Mouse (Mus musculus) effector memory CD4-positive, alpha-beta T cell, adult 7 months (primary cell): Measurements from ENCODE around the gene Rasef. TPM values are rescaled to one million over a fixed set of nuclear protein-coding genes. Genes with fewer than 3 reads are reported as not detected.

Experiments
- polyA plus RNA-seq: library from polyadenylated mRNA; unstranded; fragments of 100-300 nt; shearing (Covaris generic); gene quantifications from one replicate; pipeline ENCODE4 v1.2.1, GENCODE M21; 2017

Gene Rasef
- polyA plus RNA-seq = not detected

GRCm38 (mm10) chr4:73790260-73791185 is at the start of gene Rasef:
Gene Rasef (minus strand): TSS chr4:73790994.

DNA sequence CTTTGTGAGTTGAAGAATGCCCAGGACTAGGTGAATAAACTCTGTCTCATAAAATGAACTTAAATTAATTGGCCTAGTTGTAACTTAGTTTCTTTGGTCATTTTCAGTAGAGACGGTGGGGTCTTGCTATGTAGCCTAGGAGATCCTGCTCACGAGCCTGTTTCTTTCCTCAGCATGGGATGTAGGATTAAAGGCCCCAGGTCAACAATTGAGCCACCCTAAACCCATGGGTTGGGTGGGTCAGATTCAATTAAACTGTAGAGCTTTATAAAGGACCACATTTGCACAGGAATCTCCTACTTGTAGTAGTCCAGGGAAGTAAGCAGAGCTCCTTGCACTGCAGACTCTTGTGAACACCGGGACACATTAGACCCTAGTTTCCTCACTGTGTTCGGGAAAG is 107.6 kb downstream of the Rasef start, which contains the start of gene Gm428:
Gene Gm428 (plus strand): TSS at position 301 of the 400 bp plus-strand sequence.

DNA sequence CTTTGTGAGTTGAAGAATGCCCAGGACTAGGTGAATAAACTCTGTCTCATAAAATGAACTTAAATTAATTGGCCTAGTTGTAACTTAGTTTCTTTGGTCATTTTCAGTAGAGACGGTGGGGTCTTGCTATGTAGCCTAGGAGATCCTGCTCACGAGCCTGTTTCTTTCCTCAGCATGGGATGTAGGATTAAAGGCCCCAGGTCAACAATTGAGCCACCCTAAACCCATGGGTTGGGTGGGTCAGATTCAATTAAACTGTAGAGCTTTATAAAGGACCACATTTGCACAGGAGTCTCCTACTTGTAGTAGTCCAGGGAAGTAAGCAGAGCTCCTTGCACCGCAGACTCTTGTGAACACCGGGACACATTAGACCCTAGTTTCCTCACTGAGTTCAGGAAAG is 122.7 kb downstream of the Rasef start, which contains the start of gene Gm11239:
Gene Gm11239 (plus strand): TSS at position 301 of the 400 bp plus-strand sequence.

Other genes starting within 250 kb of the Rasef start
- not detected for gene Gm11238, start 183.1 kb downstream of the Rasef start, polyA plus RNA-seq
- gene Gm11237, start 168.0 kb downstream of the Rasef start, polyA plus RNA-seq = not detected
- gene Gm11236, start 152.9 kb downstream of the Rasef start, polyA plus RNA-seq = not detected
- not detected for gene Gm11239, start 122.6 kb downstream of the Rasef start, polyA plus RNA-seq
- gene Gm428, start 107.5 kb downstream of the Rasef start, polyA plus RNA-seq = not detected
- not detected for gene Gm11758, start 85.3 kb upstream of the Rasef start, polyA plus RNA-seq
- gene Gm11757, start 100.1 kb upstream of the Rasef start, polyA plus RNA-seq = not detected
- not detected for gene Gm13871, start 115.0 kb upstream of the Rasef start, polyA plus RNA-seq
- gene Gm11756, start 129.8 kb upstream of the Rasef start, polyA plus RNA-seq = 0.39 TPM
- gene 2310002L09Rik, start 159.9 kb upstream of the Rasef start, polyA plus RNA-seq = not detected
- 0.21 TPM for gene Frmd3, start 222.4 kb upstream of the Rasef start, polyA plus RNA-seq